Mouse (Mus musculus) ES-E14 (cell line): ENCODE measurements around the gene Ephb4. TPM values are rescaled to one million over a fixed set of nuclear protein-coding genes. Genes with fewer than 3 reads are reported as not detected.
A peak's percentile ranks its signal among the peaks of the same experiment; 100 is the strongest.

Experiments
- DNase-seq: peaks from one replicate; pipeline ENCODE4 v3.0.0-alpha.2; 2013; ENCODE audit warnings: low read depth, low spot score
- H3K27ac ChIP-seq: 2 replicates; pipeline ENCODE4 v1.5.1; 2012; ENCODE audit warnings: low read depth, mild to moderate bottlenecking, low read length, moderate library complexity, mixed read lengths; ENCODE audit not compliant: poor library complexity, insufficient read depth, severe bottlenecking
- H3K36me3 ChIP-seq: 2 replicates; pipeline ENCODE4 v1.6.1; 2012; ENCODE audit warnings: mild to moderate bottlenecking, low read length, moderate library complexity, mixed read lengths; ENCODE audit not compliant: control insufficient read depth, poor library complexity, insufficient read depth, severe bottlenecking
- H3K4me1 ChIP-seq, 2 experiments: fragments of 150-350 bp in 1 of 2; sonication (generic) in 1 of 2; 2 replicates each; pipeline ENCODE4 v1.6.1; 2012; ENCODE audit warnings: low read length in 2 of 2, mild to moderate bottlenecking in 1 of 2, mixed read lengths in 1 of 2; ENCODE audit not compliant: control insufficient read depth in 2 of 2, insufficient read depth in 2 of 2, poor library complexity in 1 of 2
- H3K4me3 ChIP-seq, 2 experiments: fragments of 150-350 bp in 1 of 2; sonication (generic) in 1 of 2; 2 replicates each; pipeline ENCODE4 v1.5.1; 2012; ENCODE audit warnings: low read length in 2 of 2, low read depth in 1 of 2, mild to moderate bottlenecking in 1 of 2, mixed read lengths in 1 of 2; ENCODE audit not compliant: insufficient read depth in 1 of 2, poor library complexity in 1 of 2, severe bottlenecking in 1 of 2
- H3K9ac ChIP-seq: 2 replicates; pipeline ENCODE4 v1.6.1; 2012; ENCODE audit warnings: low read depth, mild to moderate bottlenecking, low read length, mixed read lengths; ENCODE audit not compliant: poor library complexity, insufficient read depth, severe bottlenecking
- H3K9me3 ChIP-seq: fragments of 150-350 bp; sonication (generic); 2 replicates; pipeline ENCODE4 v1.6.1; 2012; ENCODE audit warnings: low read depth, mild to moderate bottlenecking, low read length; ENCODE audit not compliant: control insufficient read depth, insufficient read depth
- CHD2 ChIP-seq: IDR thresholded peaks from 2 replicates; pipeline ENCODE4 v1.6.1; 2014; ENCODE audit warnings: mild to moderate bottlenecking, low read depth, low read length, inconsistent platforms
- HCFC1 ChIP-seq: IDR thresholded peaks from 2 replicates; pipeline ENCODE4 v1.6.1; 2012; ENCODE audit warnings: low read length, inconsistent platforms, borderline replicate concordance; ENCODE audit not compliant: insufficient read depth
- MAFK ChIP-seq: IDR thresholded peaks from 2 replicates; pipeline ENCODE4 v1.6.1; 2014; ENCODE audit warnings: mild to moderate bottlenecking, low read depth, low read length, inconsistent platforms; ENCODE audit not compliant: insufficient read depth
- ZC3H11A ChIP-seq: IDR thresholded peaks from 2 replicates; pipeline ENCODE4 v1.6.1; 2012; ENCODE audit warnings: low read depth, mild to moderate bottlenecking, inconsistent platforms, low read length, borderline replicate concordance
- ZNF384 ChIP-seq: IDR thresholded peaks from 2 replicates; pipeline ENCODE4 v1.6.1; 2012; ENCODE audit warnings: low read depth, low read length, inconsistent platforms
- in situ Hi-C, 2 experiments: fragments of 600-800 bp; cut with MboI; formaldehyde crosslinking; loops; one replicate each; pipeline ENCODE4 v1.15.1; 2025; ENCODE audit warnings: low sequenced_read_pairs in 2 of 2, inconsistent platforms in 1 of 2; ENCODE audit not compliant: unreplicated experiment in 2 of 2
- total RNA-seq: library from RNA; depleted of rRNA; stranded (reverse); fragments of 300-350 nt; gene quantifications from 2 replicates; pipeline ENCODE4 v1.2.3, GENCODE M21; 2012

The Ephb4 gene
- total RNA-seq, 1 experiment: 34.3 TPM

DNA sequence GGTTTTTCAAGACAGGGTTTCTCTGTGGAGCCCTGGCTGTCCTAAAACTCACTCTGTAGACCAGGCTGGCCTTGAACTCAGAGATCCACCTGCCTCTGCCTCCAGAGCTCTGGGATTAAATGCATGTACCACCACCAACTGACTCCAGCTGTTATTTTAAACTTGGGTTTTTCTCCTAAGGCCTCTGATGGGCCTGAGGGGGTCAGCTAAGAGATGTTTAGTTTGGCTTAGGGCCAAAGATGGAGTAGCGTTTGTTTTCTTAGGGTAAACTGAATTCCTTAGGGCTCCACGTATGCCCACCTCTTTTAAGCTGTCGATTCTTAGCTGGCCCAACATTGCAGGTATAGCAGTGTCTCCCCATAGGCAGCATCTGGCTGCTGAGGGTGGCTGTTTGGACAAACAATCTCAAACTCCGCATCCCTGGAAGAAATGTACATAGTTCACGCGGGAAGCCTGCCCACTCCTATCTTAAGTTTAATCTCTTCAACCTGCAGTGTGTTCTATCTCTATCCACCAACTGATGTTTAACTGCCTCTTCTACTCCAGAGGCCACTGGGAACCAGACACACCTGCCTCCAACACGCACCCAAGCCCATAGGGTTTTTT is 7.4 kb upstream of the Ephb4 start:
- TF ChIP-seq HCFC1 (no peak), MAFK (no peak), ZC3H11A (no peak)
- no peak overlapping the region for H3K4me3 ChIP-seq
- no peaks in the 10 kb centered on the region for H3K36me3 ChIP-seq
- no peak overlapping the region for H3K27ac ChIP-seq
- in situ Hi-C loops: no loop called here
- H3K4me1 ChIP-seq: peaks cover 2 to 19% of the 10 kb centered on the region in 2 experiments; a peak in 3 of 4 replicates
- no peak for DNase-seq
- no peaks in the 10 kb centered on the region for H3K9me3 ChIP-seq
- no peak overlapping the region for H3K9ac ChIP-seq

DNA sequence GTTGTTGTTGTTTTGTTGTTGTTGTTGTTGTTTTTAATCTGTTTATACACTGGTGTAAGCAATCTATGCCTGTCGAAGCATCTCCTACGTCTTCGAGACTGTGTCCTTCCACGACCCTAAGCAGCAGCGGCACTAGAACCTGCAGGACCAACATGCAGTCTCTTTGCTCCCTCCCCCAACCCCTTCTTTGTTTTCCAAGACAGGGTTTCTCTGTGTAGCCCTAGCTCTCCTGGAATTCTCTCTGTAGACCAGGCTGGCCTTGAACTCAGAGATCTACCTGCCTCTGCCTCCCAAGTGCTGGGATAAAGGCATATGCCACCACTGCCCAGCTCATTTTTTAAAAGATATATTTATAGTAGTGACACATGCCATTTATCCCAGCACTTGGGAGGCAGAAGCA is 6.5 kb upstream of the Ephb4 start:
- no peak overlapping the region for H3K4me3 ChIP-seq

DNA sequence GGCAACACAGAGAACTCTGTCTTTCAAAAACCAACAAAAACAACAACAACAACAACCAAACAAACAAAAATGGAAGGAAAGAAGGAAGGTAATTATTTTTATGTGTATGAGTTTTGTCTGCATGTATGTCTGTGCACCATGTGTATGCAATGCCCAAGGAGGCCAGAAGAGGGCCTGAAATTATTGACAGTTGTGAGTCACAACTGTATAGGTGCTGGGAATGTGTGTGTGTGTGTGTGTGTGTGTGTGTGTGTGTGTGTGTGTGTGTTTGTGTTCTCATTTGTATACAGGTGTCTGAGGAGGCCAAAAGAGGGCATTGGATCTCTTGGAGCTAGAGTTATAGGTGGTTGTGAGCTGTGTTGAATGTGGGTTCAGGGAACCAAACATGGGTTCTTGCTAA is 6.0 kb upstream of the Ephb4 start:
- no peak for TF ChIP-seq HCFC1
- TF ChIP-seq MAFK: no peak
- no peak for TF ChIP-seq ZNF384
- no peak for TF ChIP-seq CHD2
- TF ChIP-seq ZC3H11A: no peak

More for the DNA sequence above, 6.5 kb upstream of the Ephb4 start:
- no peak overlapping the region for H3K27ac ChIP-seq
- no peak for TF ChIP-seq CHD2
- H3K4me1 ChIP-seq: peaks cover 3 to 17% of the 10 kb centered on the region in 2 experiments; a peak in 3 of 4 replicates
- no peaks in the 10 kb centered on the region for H3K36me3 ChIP-seq
- in situ Hi-C loops: no loop called here
- H3K9me3 ChIP-seq: no peaks in the 10 kb centered on the region
- DNase-seq: no peak
- no peak overlapping the region for H3K9ac ChIP-seq

DNA sequence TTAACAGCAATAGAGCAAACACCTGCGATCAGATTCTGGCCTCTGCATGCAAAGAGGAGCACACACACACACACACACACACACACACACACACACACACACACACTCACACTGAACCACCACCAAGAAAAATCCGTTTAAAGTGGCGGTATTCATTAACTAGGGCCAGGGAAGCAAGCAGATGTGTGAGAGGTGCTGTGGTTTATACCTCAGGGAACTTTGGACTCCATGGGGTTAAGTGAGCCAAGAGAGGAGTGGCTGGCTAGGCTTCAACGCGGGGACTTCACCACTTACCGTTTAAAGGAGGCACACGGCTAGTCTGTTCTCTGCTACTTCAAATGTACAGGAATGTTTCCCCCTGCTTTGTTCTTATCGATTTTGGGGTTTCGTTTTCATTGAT is 4.1 kb upstream of the Ephb4 start:
- Histone ChIP-seq H3K4me3 (no peak overlapping the region), H3K9me3 (no peaks in the 10 kb centered on the region), H3K36me3 (no peaks in the 10 kb centered on the region), H3K9ac (no peak overlapping the region), H3K27ac (no peak overlapping the region), H3K4me1 (peaks cover 3 to 7% of the 10 kb centered on the region in 2 experiments; a peak in 3 of 4 replicates)
- in situ Hi-C loops: no loop called here
- no peak for TF ChIP-seq MAFK
- TF ChIP-seq HCFC1: no peak
- no peak for TF ChIP-seq ZC3H11A
- no peak for DNase-seq

More for the DNA sequence above, 6.0 kb upstream of the Ephb4 start:
- no peak overlapping the region for H3K27ac ChIP-seq
- H3K9me3 ChIP-seq: no peaks in the 10 kb centered on the region
- no peaks in the 10 kb centered on the region for H3K36me3 ChIP-seq
- H3K9ac ChIP-seq: no peak overlapping the region
- in situ Hi-C loops: no loop called here
- DNase-seq: no peak
- H3K4me3 ChIP-seq: no peak overlapping the region
- H3K4me1 ChIP-seq: peaks cover 3 to 17% of the 10 kb centered on the region in 2 experiments; a peak in 3 of 4 replicates

DNA sequence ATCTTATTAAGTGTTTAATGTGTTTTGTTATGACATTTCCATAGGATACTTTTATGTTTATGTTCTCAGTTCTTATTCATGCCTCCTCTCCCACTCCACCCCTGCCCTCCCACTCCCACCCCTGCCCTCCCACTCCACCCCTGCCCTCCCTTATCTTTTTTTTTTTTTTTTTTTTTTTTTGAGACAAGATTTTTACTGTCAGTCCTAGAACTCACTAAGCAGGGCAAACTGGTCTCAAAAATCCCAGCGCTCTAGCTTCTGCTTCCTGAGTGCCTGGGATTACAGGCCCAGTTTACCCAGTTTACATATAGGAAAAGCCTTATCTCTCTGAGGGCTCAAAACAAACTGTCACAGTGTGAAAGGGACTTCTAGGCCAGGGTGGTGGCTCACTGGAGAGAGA is 3.5 kb upstream of the Ephb4 start:
- no peak overlapping the region for H3K27ac ChIP-seq
- H3K4me1 ChIP-seq: peaks cover 3 to 7% of the 10 kb centered on the region in 2 experiments; a peak in 3 of 4 replicates
- in situ Hi-C loops: no loop called here
- no peaks in the 10 kb centered on the region for H3K9me3 ChIP-seq
- H3K4me3 ChIP-seq: no peak overlapping the region
- DNase-seq: no peak
- H3K36me3 ChIP-seq: no peaks in the 10 kb centered on the region
- no peak overlapping the region for H3K9ac ChIP-seq
- TF ChIP-seq ZC3H11A (no peak), ZNF384 (peak; percentile 58; the same call in 1 of the 2 replicates)
